Mouse (Mus musculus): ENCODE measurements around the gene Cda. TPM values are rescaled to one million over a fixed set of nuclear protein-coding genes. Genes with fewer than 3 reads are reported as not detected.

Gene Cda
- polyA plus RNA-seq, 1 experiment from 2014 or later: 7.4 TPM

- Histone ChIP-seq H3K27me3 (no peaks in the 10 kb centered on the region), H3K9ac (peak within 1 kb of the TSS; percentile 99), H3K4me2 (replicated peaks) (peak within 1 kb of the TSS; percentile 92), H3K4me3 (replicated peaks) (peak within 1 kb of the TSS; percentile 99), H3K27ac (replicated peaks) (peak within 1 kb of the TSS; percentile 79), H3K9me3 (replicated peaks) (no peaks in the 10 kb centered on the region), H3K4me1 (peaks cover 24% of the 10 kb centered on the region), H3K36me3 (peaks cover 26% of the 10 kb centered on the region)
- under 1% methylated on average over 64 of the region's 64 CpGs for WGBS
- ATAC-seq (ENCODE audit: insufficient number of reproducible peaks, low FRiP score, low TSS enrichment, low read depth): peak; percentile 97
Observed at GRCm38 (mm10) chr4:138304340-138305104, 63.3 kb downstream of the Cda start, which contains the start of gene Ddost. Gene Ddost, plus strand, starts transcription at chr4:138304730.

DNA sequence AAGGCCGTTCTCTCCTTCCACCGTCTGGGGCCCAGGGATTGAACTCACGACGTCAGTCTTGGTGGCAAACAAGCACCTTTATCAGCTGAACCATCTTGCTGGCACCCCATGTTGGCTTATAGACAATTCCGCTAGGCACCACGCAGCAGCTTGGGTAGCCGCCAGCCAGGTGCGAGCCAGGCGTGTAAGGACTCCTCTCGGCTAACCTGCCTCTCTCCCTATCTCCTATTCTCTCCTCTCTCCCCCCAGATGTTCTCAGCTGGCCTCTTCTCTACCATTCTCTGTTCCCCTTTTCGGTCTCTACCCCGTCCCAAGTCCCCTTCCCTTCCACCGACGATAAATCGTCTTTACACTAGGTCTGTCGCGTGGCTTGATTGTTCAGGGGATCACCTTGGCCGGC, 64.0 kb downstream of the Cda start:
- 9% methylated on average over 18 of the region's 18 CpGs for WGBS
- H3K27ac ChIP-seq (replicated peaks): peak overlapping the region; percentile 75; the same call in 1 of the 2 replicates
- no peaks in the 10 kb centered on the region for H3K9me3 ChIP-seq (replicated peaks)
- H3K4me2 ChIP-seq (replicated peaks): peak overlapping the region; percentile 92
- peaks cover 18% of the 10 kb centered on the region for H3K36me3 ChIP-seq
- H3K9ac ChIP-seq: peak overlapping the region; percentile 66
- peak overlapping the region; percentile 99 for H3K4me3 ChIP-seq (replicated peaks)
- H3K27me3 ChIP-seq: no peaks in the 10 kb centered on the region
- peaks cover 24% of the 10 kb centered on the region for H3K4me1 ChIP-seq
- no peak for ATAC-seq (ENCODE audit: insufficient number of reproducible peaks, low FRiP score, low TSS enrichment, low read depth)

GRCm38 (mm10) chr4:138303011-138303410, 64.8 kb downstream of the Cda start:
- Histone ChIP-seq H3K36me3 (peaks cover 10% of the 10 kb centered on the region), H3K27ac (replicated peaks) (no peak overlapping the region), H3K4me2 (replicated peaks) (0 out of 2 replicates have a peak overlapping the region, but pooled peaks have one; percentile 92), H3K27me3 (no peaks in the 10 kb centered on the region), H3K9me3 (replicated peaks) (no peaks in the 10 kb centered on the region), H3K4me3 (replicated peaks) (no peak overlapping the region; the same call in 1 of the 2 replicates), H3K4me1 (peaks cover 24% of the 10 kb centered on the region), H3K9ac (no peak overlapping the region)
- WGBS: 92% methylated on average over 3 of the region's 3 CpGs
- no peak for ATAC-seq (ENCODE audit: insufficient number of reproducible peaks, low FRiP score, low TSS enrichment, low read depth)

DNA sequence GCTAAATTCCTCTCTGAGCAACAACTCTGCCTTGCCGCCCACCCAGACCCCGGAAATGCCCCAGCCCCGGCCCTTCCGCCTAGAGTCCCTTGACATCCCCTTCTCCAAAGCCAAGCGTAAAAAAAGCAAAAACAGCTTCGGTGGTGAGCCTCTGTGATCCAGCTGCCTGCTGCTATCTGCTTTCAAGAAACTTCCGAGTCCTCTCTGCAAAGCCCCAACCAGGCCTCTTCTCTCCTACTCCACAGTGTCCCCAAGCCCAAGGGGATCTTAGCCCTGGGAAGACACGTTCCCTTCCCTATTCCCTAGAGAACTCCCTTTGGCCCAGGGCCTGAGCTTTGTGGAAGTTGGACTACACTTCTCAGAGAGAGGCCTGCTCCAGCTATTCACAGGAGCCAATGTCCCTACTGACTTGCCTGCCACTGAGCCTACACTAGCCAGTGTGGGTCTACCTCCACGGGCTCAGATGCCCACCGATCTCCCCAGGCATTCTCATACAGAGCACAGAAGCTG, 66.5 kb downstream of the Cda start:
- no peaks in the 10 kb centered on the region for H3K36me3 ChIP-seq
- H3K4me2 ChIP-seq (replicated peaks): no peak overlapping the region
- H3K4me3 ChIP-seq (replicated peaks): no peak overlapping the region
- H3K27me3 ChIP-seq: no peaks in the 10 kb centered on the region
- ATAC-seq (ENCODE audit: insufficient number of reproducible peaks, low FRiP score, low TSS enrichment, low read depth): no peak
- peaks cover 20% of the 10 kb centered on the region for H3K4me1 ChIP-seq
- 86% methylated on average over 10 of the region's 10 CpGs for WGBS
- H3K9ac ChIP-seq: no peak overlapping the region
- no peak overlapping the region for H3K27ac ChIP-seq (replicated peaks)
- no peaks in the 10 kb centered on the region for H3K9me3 ChIP-seq (replicated peaks)

DNA sequence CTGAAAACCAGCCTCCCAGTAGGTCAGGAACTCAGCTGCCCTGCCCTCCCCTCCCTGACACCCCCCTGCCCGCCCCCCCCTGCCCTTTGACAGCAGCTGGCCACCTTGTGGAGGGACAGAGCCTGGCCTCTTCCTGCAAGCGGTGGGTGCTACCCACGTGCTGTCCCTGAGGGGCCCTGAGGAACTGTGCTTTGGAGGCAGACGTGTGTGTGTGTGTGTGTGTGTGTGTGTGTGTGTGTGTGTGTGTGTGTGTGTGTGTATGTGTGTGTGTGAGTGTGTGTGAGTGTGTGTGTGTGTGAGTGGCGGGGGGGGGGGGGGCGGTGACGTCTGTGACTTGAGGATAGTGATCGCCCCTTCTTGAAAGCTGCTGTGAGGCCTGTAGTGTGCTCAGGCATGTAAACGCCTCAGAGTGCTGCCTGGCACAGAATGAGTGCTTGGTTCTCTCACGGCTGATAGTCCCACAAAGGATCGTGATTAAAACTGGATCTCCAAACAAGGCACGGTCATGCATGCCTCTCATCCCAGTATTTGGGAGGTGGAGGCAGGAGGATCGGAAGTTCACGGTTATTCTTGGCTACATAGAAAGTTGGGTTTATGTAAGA, 73.7 kb downstream of the Cda start:
- no peaks in the 10 kb centered on the region for H3K9me3 ChIP-seq (replicated peaks)
- no peak overlapping the region for H3K27ac ChIP-seq (replicated peaks)
- no peaks in the 10 kb centered on the region for H3K36me3 ChIP-seq
- no peaks in the 10 kb centered on the region for H3K27me3 ChIP-seq
- no peak overlapping the region for H3K4me2 ChIP-seq (replicated peaks)
- 73% methylated on average over 11 of the region's 14 CpGs for WGBS
- no peak overlapping the region for H3K4me3 ChIP-seq (replicated peaks)
- H3K9ac ChIP-seq: no peak overlapping the region
- H3K4me1 ChIP-seq: no peaks in the 10 kb centered on the region
- ATAC-seq (ENCODE audit: insufficient number of reproducible peaks, low FRiP score, low TSS enrichment, low read depth): no peak

DNA sequence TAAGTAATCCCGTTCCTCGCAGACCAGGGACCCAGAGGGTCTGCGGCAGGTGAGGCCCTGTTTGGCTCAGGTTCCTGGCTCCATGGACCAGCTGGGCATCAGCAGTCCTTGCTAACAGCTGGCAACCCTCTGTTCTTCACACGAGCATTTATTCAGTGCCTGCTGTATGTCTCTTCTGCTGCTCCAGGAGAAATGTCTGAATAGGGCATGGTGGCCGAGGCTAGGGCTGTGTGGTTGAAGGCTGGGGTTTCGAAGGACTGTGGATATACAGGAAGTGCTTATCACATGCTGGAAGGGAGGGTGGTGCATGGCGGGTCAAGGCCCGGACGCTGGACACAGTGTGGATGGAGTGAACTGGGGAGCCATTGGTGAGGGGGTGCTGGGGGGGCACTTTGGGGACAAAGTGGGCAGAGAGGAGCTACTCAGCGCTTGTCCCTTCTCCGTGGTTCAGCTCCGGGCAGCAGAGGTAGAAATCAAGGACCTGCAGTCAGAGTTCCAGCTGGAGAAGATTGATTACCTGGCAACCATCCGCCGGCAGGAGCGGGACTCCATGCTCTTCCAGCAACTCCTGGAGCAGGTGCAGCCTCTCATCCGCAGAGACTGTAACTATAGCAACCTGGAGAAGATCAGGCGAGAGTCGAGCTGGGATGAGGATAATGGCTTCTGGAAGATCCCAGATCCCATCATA, 74.4 kb downstream of the Cda start:
- Histone ChIP-seq H3K4me1 (no peaks in the 10 kb centered on the region), H3K36me3 (no peaks in the 10 kb centered on the region), H3K9ac (no peak overlapping the region), H3K4me2 (replicated peaks) (no peak overlapping the region), H3K27me3 (no peaks in the 10 kb centered on the region), H3K27ac (replicated peaks) (no peak overlapping the region), H3K4me3 (replicated peaks) (no peak overlapping the region), H3K9me3 (replicated peaks) (no peaks in the 10 kb centered on the region)
- 0 out of 2 replicates have a peak, but pooled peaks have one; percentile 53 for ATAC-seq (ENCODE audit: insufficient number of reproducible peaks, low FRiP score, low TSS enrichment, low read depth)
- WGBS: 81% methylated on average over 18 of the region's 18 CpGs

- Histone ChIP-seq H3K9me3 (replicated peaks) (no peaks in the 10 kb centered on the region), H3K4me2 (replicated peaks) (no peak overlapping the region), H3K9ac (no peak overlapping the region), H3K27me3 (0 out of 2 replicates have a peak, but pooled peaks cover 2% of the 10 kb centered on the region), H3K4me3 (replicated peaks) (no peak overlapping the region), H3K27ac (replicated peaks) (no peak overlapping the region), H3K4me1 (no peaks in the 10 kb centered on the region), H3K36me3 (no peaks in the 10 kb centered on the region)
- 89% methylated on average over 13 of the region's 13 CpGs for WGBS
- ATAC-seq (ENCODE audit: insufficient number of reproducible peaks, low FRiP score, low TSS enrichment, low read depth): no peak
Observed at GRCm38 (mm10) chr4:138292028-138292427, 75.8 kb downstream of the Cda start.

DNA sequence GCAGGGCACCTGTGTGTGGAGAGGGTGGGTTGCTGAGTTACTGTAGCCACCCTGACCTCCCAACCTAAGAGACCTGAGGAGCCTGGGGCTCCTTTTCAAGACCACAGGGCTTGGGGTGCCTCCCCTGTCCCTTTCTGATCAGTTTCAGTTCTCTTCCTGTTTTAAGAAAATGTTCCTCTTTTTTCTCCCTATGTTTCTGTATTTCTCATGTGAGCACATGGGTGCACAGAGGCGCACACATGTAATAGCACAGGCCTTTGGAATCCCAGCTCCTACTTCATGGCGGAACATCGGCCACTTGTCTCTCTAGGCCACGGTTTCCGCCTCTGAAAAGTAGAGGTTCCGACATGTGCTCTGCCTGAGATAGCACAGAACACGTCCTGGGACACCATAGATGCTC, 79.1 kb downstream of the Cda start:
- no peaks in the 10 kb centered on the region for H3K9me3 ChIP-seq (replicated peaks)
- no peaks in the 10 kb centered on the region for H3K4me1 ChIP-seq
- no peak overlapping the region for H3K4me3 ChIP-seq (replicated peaks)
- no peaks in the 10 kb centered on the region for H3K36me3 ChIP-seq
- no peak overlapping the region for H3K27ac ChIP-seq (replicated peaks)
- 0 out of 2 replicates have a peak, but pooled peaks cover 2% of the 10 kb centered on the region for H3K27me3 ChIP-seq
- 81% methylated on average over 7 of the region's 7 CpGs for WGBS
- no peak for ATAC-seq (ENCODE audit: insufficient number of reproducible peaks, low FRiP score, low TSS enrichment, low read depth)
- H3K4me2 ChIP-seq (replicated peaks): no peak overlapping the region
- no peak overlapping the region for H3K9ac ChIP-seq

Small RNA genes within 50 kb of the gene (microRNA-seq; reads per million reads assigned to microRNA genes)
- not detected for gene Gm27646 (ENCODE audit: borderline number of aligned reads)
- 0.86 reads per million for gene Mir7019 (ENCODE audit: borderline number of aligned reads)

Other genes with a start within 250 kb of the Cda start
- 153 and 157 TPM in 2 replicates for gene Hp1bp3, start 151.7 kb downstream of the Cda start, polyA plus RNA-seq (2015; fragmentation: Nextera tagmentation; extraction: Ambion mirVana)
- gene Sh2d5, start 117.6 kb downstream of the Cda start, polyA plus RNA-seq (2015; fragmentation: Nextera tagmentation; extraction: Ambion mirVana): 0.49 and 0.50 TPM in 2 replicates
- gene Kif17, start 117.6 kb downstream of the Cda start, polyA plus RNA-seq (2015; fragmentation: Nextera tagmentation; extraction: Ambion mirVana): 2.0 and 2.3 TPM in 2 replicates
- gene Ddost, start 63.3 kb downstream of the Cda start, polyA plus RNA-seq (2015; fragmentation: Nextera tagmentation; extraction: Ambion mirVana): 361 and 369 TPM in 2 replicates
- 65.2 and 67.0 TPM in 2 replicates for gene Pink1, start 41.7 kb downstream of the Cda start, polyA plus RNA-seq (2015; fragmentation: Nextera tagmentation; extraction: Ambion mirVana)
- 0.09 and 0.11 TPM in 2 replicates for gene Fam43b, start 28.5 kb upstream of the Cda start, polyA plus RNA-seq (2015; fragmentation: Nextera tagmentation; extraction: Ambion mirVana)
- 17.7 and 18.0 TPM in 2 replicates for gene Mul1, start 66.7 kb upstream of the Cda start, polyA plus RNA-seq (2015; fragmentation: Nextera tagmentation; extraction: Ambion mirVana)
- 3.1 and 3.4 TPM in 2 replicates for gene Camk2n1, start 86.3 kb upstream of the Cda start, polyA plus RNA-seq (2015; fragmentation: Nextera tagmentation; extraction: Ambion mirVana)